ENCODE assay signal across 8 mouse cellular contexts in genomic region chr5:148831596-148832257, GRCm38 (mm10).
DNase-seq lines count a peak whose midpoint lies in the region; ATAC-seq and TF ChIP-seq lines count a peak whose summit lies in the region.

No protein-coding gene starts in this region.

- TF ChIP-seq CTCF in CH12.LX (conservative IDR thresholded peaks at IDR 0.05 in 1 of 2, IDR thresholded peaks at IDR 0.05 in 1 of 2; ENCODE audit: low read depth in 2 of 2, low read length in 2 of 2) = peak; percentile 61 to 79; a peak in 3 of 4 replicates

- H3K4me2 ChIP-seq in CH12.LX (ENCODE audit: insufficient read depth, low read depth, poor library complexity, severe bottlenecking) = peak overlapping the region; percentile 74
- peak overlapping the region; percentile 69 for H3K4me2 ChIP-seq in heart, embryonic 16.5 days (ENCODE audit: low read depth, low read length)
- H3K4me2 ChIP-seq in liver, embryonic 15.5 days = peak overlapping the region; percentile 64
- peak overlapping the region; percentile 56 for H3K4me2 ChIP-seq in neural tube, embryonic 12.5 days (replicated peaks)
- H3K4me2 ChIP-seq in stomach, embryonic 16.5 days (ENCODE audit: low read depth, low read length) = peak overlapping the region; percentile 50

- peak overlapping the region; percentile 23; the same call in 1 of the 2 replicates for H3K9ac ChIP-seq in CH12.LX (ENCODE audit: insufficient read depth, low read depth)
- peak overlapping the region; percentile 38; the same call in 1 of the 2 replicates for H3K9ac ChIP-seq in heart, embryonic 16.5 days (ENCODE audit: low read length)
- no peak overlapping the region for H3K9ac ChIP-seq in liver, embryonic 15.5 days
- no peak overlapping the region for H3K9ac ChIP-seq in neural tube, embryonic 12.5 days
- H3K9ac ChIP-seq in stomach, embryonic 16.5 days (ENCODE audit: low read length) = no peak overlapping the region

- no peak for TF ChIP-seq EP300 in CH12.LX (IDR thresholded peaks at IDR 0.05; ENCODE audit: low read length)

- peaks cover 3 to 22% of the 10 kb centered on the region in 2 experiments for H3K4me1 ChIP-seq in CH12.LX (ENCODE audit: control insufficient read depth in 1 of 2, insufficient read depth in 2 of 2)
- peaks cover 21% of the 10 kb centered on the region for H3K4me1 ChIP-seq in forebrain, embryonic 10.5 days
- peaks cover 4% of the 10 kb centered on the region; the same call in 1 of the 2 replicates for H3K4me1 ChIP-seq in heart, embryonic 16.5 days (ENCODE audit: control insufficient read depth, insufficient read depth, low read length)
- peaks cover 15% of the 10 kb centered on the region for H3K4me1 ChIP-seq in liver, embryonic 15.5 days (replicated peaks)
- H3K4me1 ChIP-seq in neural tube, embryonic 12.5 days = peaks cover 7% of the 10 kb centered on the region
- 0 out of 2 replicates have a peak, but pooled peaks cover 5% of the 10 kb centered on the region for H3K4me1 ChIP-seq in stomach, embryonic 16.5 days (ENCODE audit: control insufficient read depth, insufficient read depth, low read length)

- H3K36me3 ChIP-seq in CH12.LX (replicated peaks in 1 of 2; ENCODE audit: control insufficient read depth in 1 of 2, insufficient read depth in 1 of 2, low read length in 1 of 2) = no peaks in the 10 kb centered on the region
- H3K36me3 ChIP-seq in forebrain, embryonic 10.5 days (replicated peaks) = no peaks in the 10 kb centered on the region
- H3K36me3 ChIP-seq in heart, embryonic 16.5 days (ENCODE audit: control insufficient read depth, insufficient read depth) = no peaks in the 10 kb centered on the region
- no peaks in the 10 kb centered on the region for H3K36me3 ChIP-seq in liver, embryonic 15.5 days (replicated peaks)
- no peaks in the 10 kb centered on the region for H3K36me3 ChIP-seq in neural tube, embryonic 12.5 days
- no peaks in the 10 kb centered on the region for H3K36me3 ChIP-seq in stomach, embryonic 16.5 days (ENCODE audit: control insufficient read depth, insufficient read depth, low read length)

- no peaks in the 10 kb centered on the region for H3K27me3 ChIP-seq in CH12.LX (replicated peaks)
- H3K27me3 ChIP-seq in forebrain, embryonic 10.5 days (ENCODE audit: poor library complexity, severe bottlenecking) = peaks cover 52% of the 10 kb centered on the region
- H3K27me3 ChIP-seq in heart, embryonic 16.5 days (ENCODE audit: control insufficient read depth, insufficient read depth, low read length) = 0 out of 2 replicates have a peak, but pooled peaks cover 2% of the 10 kb centered on the region
- H3K27me3 ChIP-seq in liver, embryonic 15.5 days = peaks cover 20% of the 10 kb centered on the region
- 0 out of 2 replicates have a peak, but pooled peaks cover 3% of the 10 kb centered on the region for H3K27me3 ChIP-seq in neural tube, embryonic 12.5 days (replicated peaks)
- peaks cover 3% of the 10 kb centered on the region; the same call in 1 of the 2 replicates for H3K27me3 ChIP-seq in stomach, embryonic 16.5 days (ENCODE audit: control insufficient read depth, insufficient read depth, low read length)

- in situ Hi-C loops in CH12.LX (cut with MboI; ENCODE audit: low pct_ligation_motif_present, low pct_unique_long_range_greater_than_20kb, low sequenced_read_pairs) = no loop called here

- peak; percentile 40 for DNase-seq in CH12.LX (ENCODE audit: extremely low read depth)
- DNase-seq in c-Kit-negative CD71-positive TER-119-positive erythroid progenitor cells, embryonic 14.5 days (ENCODE audit: low read depth, low spot score) = peak; percentile 33
- DNase-seq in forebrain, embryonic 10.5 days (ENCODE audit: extremely low spot score, low spot score) = peak; percentile 80
- DNase-seq in kidney, postnatal 36 days = peak; percentile 56 to 89

- peak; percentile 10 for TF ChIP-seq RAD21 in CH12.LX (IDR thresholded peaks at IDR 0.05; ENCODE audit: low read depth, low read length)

- no peaks in the 10 kb centered on the region for H3K9me3 ChIP-seq in CH12.LX (replicated peaks; ENCODE audit: low read length)
- no peaks in the 10 kb centered on the region for H3K9me3 ChIP-seq in forebrain, embryonic 10.5 days
- no peaks in the 10 kb centered on the region for H3K9me3 ChIP-seq in heart, embryonic 16.5 days (replicated peaks; ENCODE audit: control insufficient read depth, low read length)
- H3K9me3 ChIP-seq in liver, embryonic 15.5 days (replicated peaks) = no peaks in the 10 kb centered on the region
- peaks cover 7% of the 10 kb centered on the region; the same call in 1 of the 2 replicates for H3K9me3 ChIP-seq in neural tube, embryonic 12.5 days
- no peaks in the 10 kb centered on the region for H3K9me3 ChIP-seq in stomach, embryonic 16.5 days (replicated peaks; ENCODE audit: control insufficient read depth, low read length)

- no peak overlapping the region for H3K27ac ChIP-seq in CH12.LX (ENCODE audit: insufficient read depth, low read depth)
- H3K27ac ChIP-seq in forebrain, embryonic 10.5 days = peak overlapping the region; percentile 80
- H3K27ac ChIP-seq in heart, embryonic 16.5 days (ENCODE audit: low read length) = no peak overlapping the region
- H3K27ac ChIP-seq in liver, embryonic 15.5 days (replicated peaks) = no peak overlapping the region
- H3K27ac ChIP-seq in neural tube, embryonic 12.5 days = no peak overlapping the region
- no peak overlapping the region for H3K27ac ChIP-seq in stomach, embryonic 16.5 days (ENCODE audit: low read length)

- peak; percentile 63; the same call in 1 of the 2 replicates for ATAC-seq in heart, embryonic 16.5 days (replicated peaks; ENCODE audit: extremely low read depth, insufficient read depth, low FRiP score)
- ATAC-seq in liver, embryonic 15.5 days (ENCODE audit: insufficient read depth) = peak; percentile 54; the same call in 1 of the 2 replicates
- ATAC-seq in neural tube, embryonic 12.5 days (ENCODE audit: low FRiP score, low read depth) = peak; percentile 75
- ATAC-seq in stomach, embryonic 16.5 days (ENCODE audit: insufficient read depth, low FRiP score) = 0 out of 2 replicates have a peak, but pooled peaks have one; percentile 25

- dilution Hi-C loops in CH12.LX (cut with MboI; ENCODE audit: extremely low pct_ligation_motif_present, extremely low pct_unique_long_range_greater_than_20kb, low sequenced_read_pairs) = no loop called here

- WGBS in forebrain, embryonic 10.5 days = 4% methylated on average over 23 of the region's 23 CpGs
- 7% methylated on average over 23 of the region's 23 CpGs for WGBS in heart, embryonic 16.5 days
- WGBS in liver, embryonic 15.5 days (ENCODE audit: insufficient replicate concordance) = 9% methylated on average over 23 of the region's 23 CpGs
- 5% methylated on average over 23 of the region's 23 CpGs for WGBS in neural tube, embryonic 12.5 days
- WGBS in stomach, embryonic 16.5 days = 8% methylated on average over 23 of the region's 23 CpGs

- H3K4me3 ChIP-seq in CH12.LX (replicated peaks in 1 of 3; ENCODE audit: low read depth in 2 of 3, low read length in 2 of 3, poor library complexity in 1 of 3) = peak overlapping the region in 2 of 3 experiments; percentile 32 to 36
- H3K4me3 ChIP-seq in forebrain, embryonic 10.5 days = peak overlapping the region; percentile 44
- H3K4me3 ChIP-seq in heart, embryonic 16.5 days (ENCODE audit: low read length) = peak overlapping the region; percentile 47
- H3K4me3 ChIP-seq in liver, embryonic 15.5 days (replicated peaks) = peak overlapping the region; percentile 38
- H3K4me3 ChIP-seq in neural tube, embryonic 12.5 days = peak overlapping the region; percentile 13; the same call in 1 of the 2 replicates
- H3K4me3 ChIP-seq in stomach, embryonic 16.5 days (replicated peaks; ENCODE audit: low read length) = peak overlapping the region; percentile 28

- TF ChIP-seq POLR2A in CH12.LX (IDR thresholded peaks at IDR 0.05; ENCODE audit: low read depth, low read length) = no peak

- H3K79me2 ChIP-seq in CH12.LX (replicated peaks; ENCODE audit: control insufficient read depth, extremely low read depth, insufficient read depth, poor library complexity, severe bottlenecking) = no peaks in the 10 kb centered on the region

TF ChIP-seq in CH12.LX, 34 proteins besides CTCF, POLR2A, EP300 and RAD21:
- 0 out of 2 replicates have a peak, but pooled peaks have one; percentile 10 for TF ChIP-seq IRF4 (IDR thresholded peaks at IDR 0.05; ENCODE audit: low read depth, low read length)
- TF ChIP-seq E2F4 (IDR thresholded peaks at IDR 0.05; ENCODE audit: insufficient replicate concordance, low read depth, low read length) = no peak
- no peak for TF ChIP-seq ETS1 (conservative IDR thresholded peaks at IDR 0.05; ENCODE audit: low read depth, low read length)
- no peak for TF ChIP-seq BHLHE40 (IDR thresholded peaks at IDR 0.05; ENCODE audit: low read depth, low read length)
- TF ChIP-seq ZMIZ1 (IDR thresholded peaks at IDR 0.05; ENCODE audit: low read depth, low read length) = no peak
- TF ChIP-seq NRF1 (IDR thresholded peaks at IDR 0.05; ENCODE audit: low read depth, low read length) = no peak
- TF ChIP-seq ELF1 (IDR thresholded peaks at IDR 0.05; ENCODE audit: low read depth, low read length) = no peak
- TF ChIP-seq JUND (conservative IDR thresholded peaks at IDR 0.05; ENCODE audit: low read depth, low read length) = no peak
- peak; percentile 60 for TF ChIP-seq SMC3 (IDR thresholded peaks at IDR 0.05; ENCODE audit: low read depth, low read length)
- no peak for TF ChIP-seq MYC (IDR thresholded peaks at IDR 0.05; ENCODE audit: low read depth, low read length)

Comparison
In these comparisons a context has a peak if more than half of its experiments do, and no peak if none do; other contexts are left out.
1. H3K9ac ChIP-seq: peak in CH12.LX (single experiment) and heart, embryonic 16.5 days (single experiment); none in liver, embryonic 15.5 days (single experiment), neural tube, embryonic 12.5 days (single experiment) and stomach, embryonic 16.5 days (single experiment).
2. ATAC-seq: peak in every context shown above with its lines; median percentile 75 in neural tube, embryonic 12.5 days; 63 in heart, embryonic 16.5 days; 54 in liver, embryonic 15.5 days; 25 in stomach, embryonic 16.5 days.
3. Peak in every context shown above with its lines, with median percentiles within 50 percentile points of each other: DNase-seq, H3K4me2 ChIP-seq and H3K4me3 ChIP-seq.